Mouse (Mus musculus): ENCODE measurements around the gene Gm45837.

Gene Gm45837

GRCm38 (mm10) chr7:101499701-101500100 is 89.0 kb downstream of the Gm45837 start:
- DNase-seq (ENCODE audit: low read depth, low spot score), result no peak

GRCm38 (mm10) chr7:101501236-101501635 is 90.5 kb downstream of the Gm45837 start:
- peak; percentile 90 for DNase-seq (ENCODE audit: low read depth, low spot score)

DNA sequence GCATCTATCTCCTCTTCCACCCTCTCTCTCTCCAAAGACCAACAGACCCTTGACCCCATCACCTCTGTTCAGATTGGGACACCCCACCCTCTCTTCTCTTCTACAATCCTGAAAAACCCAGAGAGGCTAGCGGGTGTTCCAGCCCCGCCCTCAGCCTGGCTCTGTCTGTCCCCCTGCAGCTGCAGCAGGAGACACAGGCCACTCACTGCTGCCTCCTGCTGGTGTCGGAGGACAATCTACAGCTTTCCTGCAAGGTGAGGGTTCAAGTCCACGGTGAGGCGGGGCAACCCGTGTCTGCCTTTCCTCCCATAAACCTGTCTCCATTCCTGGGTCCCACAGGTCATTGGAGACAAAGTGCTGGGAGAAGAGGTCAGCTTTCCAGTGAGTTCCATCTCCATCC is 91.0 kb downstream of the Gm45837 start:
- peak; percentile 90 for DNase-seq (ENCODE audit: low read depth, low spot score)

GRCm38 (mm10) chr7:101503351-101503750 is 92.7 kb downstream of the Gm45837 start:
- peak; percentile 55 for DNase-seq (ENCODE audit: low read depth, low spot score)

DNA sequence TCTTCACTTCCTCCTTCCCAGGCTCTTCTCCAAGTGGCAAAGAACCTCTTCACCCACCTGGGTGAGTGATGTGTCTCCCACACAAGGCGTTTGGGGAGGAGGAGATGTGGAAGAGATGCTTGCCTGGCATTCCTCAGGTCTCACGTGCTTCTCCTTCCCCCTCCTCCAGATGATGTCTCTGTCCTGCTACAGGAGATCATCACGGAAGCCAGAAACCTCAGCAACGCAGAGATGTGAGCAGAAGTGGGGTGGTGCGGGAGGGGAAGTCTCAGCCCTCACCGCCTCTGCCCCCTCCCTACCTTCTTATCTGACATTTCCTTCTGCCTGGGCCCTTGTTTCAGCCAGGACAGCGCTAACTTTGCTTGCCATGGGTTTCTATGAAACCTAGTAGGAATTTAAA is 93.1 kb downstream of the Gm45837 start:
- DNase-seq (ENCODE audit: low read depth, low spot score), result no peak

DNA sequence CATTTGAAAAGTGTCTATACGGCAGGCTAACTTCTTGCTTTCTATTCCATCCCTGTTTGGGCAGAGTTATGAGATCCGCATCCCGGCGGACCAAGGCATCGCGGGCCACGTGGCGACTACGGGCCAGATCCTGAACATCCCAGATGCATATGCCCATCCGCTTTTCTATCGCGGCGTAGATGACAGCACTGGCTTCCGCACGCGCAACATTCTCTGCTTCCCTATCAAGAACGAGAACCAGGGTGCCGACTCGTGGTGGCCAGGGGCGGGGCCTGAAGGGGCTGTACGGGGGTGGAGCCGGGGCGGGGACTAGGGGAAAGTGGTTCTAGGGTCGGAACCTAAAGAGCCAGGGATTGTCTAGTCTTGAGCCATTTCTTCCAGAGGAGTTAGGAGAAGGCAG is 93.8 kb downstream of the Gm45837 start:
- DNase-seq (ENCODE audit: low read depth, low spot score), result peak; percentile 56

GRCm38 (mm10) chr7:101509212-101509611 is 98.5 kb downstream of the Gm45837 start:
- no peak for DNase-seq (ENCODE audit: low read depth, low spot score)

GRCm38 (mm10) chr7:101513655-101514054 is 103.0 kb downstream of the Gm45837 start:
- DNase-seq (ENCODE audit: low read depth, low spot score), result no peak

- DNase-seq (ENCODE audit: low read depth, low spot score), result no peak
Measured at GRCm38 (mm10) chr7:101514768-101515167, 104.1 kb downstream of the Gm45837 start.

- no peak for DNase-seq (ENCODE audit: low read depth, low spot score)
Measured at GRCm38 (mm10) chr7:101515295-101515694, 104.6 kb downstream of the Gm45837 start.

- DNase-seq (ENCODE audit: low read depth, low spot score), result peak; percentile 44
Measured at GRCm38 (mm10) chr7:101516460-101516859, 105.8 kb downstream of the Gm45837 start.

DNA sequence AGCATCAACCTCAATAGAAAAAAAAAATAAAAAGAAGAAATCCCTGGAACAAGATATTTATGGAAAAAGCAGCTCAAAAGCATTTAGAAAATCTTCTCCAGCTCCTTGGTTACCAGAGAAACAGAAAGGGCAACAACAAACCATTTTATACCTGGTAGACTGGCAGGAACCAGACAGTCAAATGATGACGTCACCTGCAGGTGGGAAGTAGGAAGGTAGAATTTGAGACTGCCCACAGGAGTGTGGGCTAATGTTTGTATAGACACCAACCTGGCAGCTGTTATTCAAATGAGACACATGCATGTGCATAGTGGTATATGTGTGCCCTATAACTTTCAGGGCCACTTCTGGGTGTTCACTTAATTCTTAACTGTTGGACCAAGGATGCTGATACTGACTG is 111.0 kb downstream of the Gm45837 start:
- DNase-seq (ENCODE audit: low read depth, low spot score), result no peak

DNA sequence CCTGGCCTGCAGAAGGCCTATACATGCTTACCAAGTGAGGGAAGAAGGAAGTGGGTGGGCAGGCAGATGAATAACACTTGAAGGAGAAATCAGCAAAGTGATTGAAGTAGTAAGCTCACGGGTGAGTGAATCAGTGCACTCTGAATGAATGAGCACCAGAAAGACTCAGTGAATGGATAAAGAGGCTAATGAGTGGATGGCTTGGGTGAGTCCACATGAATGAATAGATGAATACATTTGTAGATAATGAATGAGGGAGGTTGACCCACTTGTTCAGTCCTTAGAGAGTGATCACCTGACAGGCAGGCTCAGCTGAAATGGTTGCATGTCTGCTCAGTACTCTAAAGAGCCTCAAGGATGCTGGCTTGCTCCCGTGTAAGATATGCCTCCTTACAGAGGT is 112.5 kb downstream of the Gm45837 start:
- no peak for DNase-seq (ENCODE audit: low read depth, low spot score)

- DNase-seq (ENCODE audit: low read depth, low spot score), result no peak
Measured at GRCm38 (mm10) chr7:101526484-101526883, 115.8 kb downstream of the Gm45837 start.

- DNase-seq (ENCODE audit: low read depth, low spot score), result no peak
Measured at GRCm38 (mm10) chr7:101534428-101534827, 123.7 kb downstream of the Gm45837 start.

GRCm38 (mm10) chr7:101535102-101535501 is 124.4 kb downstream of the Gm45837 start:
- no peak for DNase-seq (ENCODE audit: low read depth, low spot score)

DNA sequence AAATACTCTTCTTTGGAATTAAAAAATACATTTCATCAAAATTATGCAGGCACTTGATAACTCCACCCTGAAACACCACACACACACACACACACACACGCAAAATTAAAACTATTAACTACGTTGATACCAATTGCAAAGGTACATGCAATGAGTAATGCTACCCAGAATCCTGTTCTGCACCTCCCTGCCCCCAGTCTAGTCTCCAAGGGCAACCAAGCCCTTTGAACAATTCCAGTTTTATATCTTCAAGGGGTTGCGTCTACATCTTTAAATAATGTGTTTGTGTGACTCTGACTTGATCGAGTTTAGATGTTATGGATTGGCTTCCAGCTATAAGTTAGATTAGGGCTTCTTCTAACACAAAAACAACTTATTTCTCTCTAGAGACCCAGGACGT is 124.8 kb downstream of the Gm45837 start:
- DNase-seq (ENCODE audit: low read depth, low spot score), result no peak

DNA sequence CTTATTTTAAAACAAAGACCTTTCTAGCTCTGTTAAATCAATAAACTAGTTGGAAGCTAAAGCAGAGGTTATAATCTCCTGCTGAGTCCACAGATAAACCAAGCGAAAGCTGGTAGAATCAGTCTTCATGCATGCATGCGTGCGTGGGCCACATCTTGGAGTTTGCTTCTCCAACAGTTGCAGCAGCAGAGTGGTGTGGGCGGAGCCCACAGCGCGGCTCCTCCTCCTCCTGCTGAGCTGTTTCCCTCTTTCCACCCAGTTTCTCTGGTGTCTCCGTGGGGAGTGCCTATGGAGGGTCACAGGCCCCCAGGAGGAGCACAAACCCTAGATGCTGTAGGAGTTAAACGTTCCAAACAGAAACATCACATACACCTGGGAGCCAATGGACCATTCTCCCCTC is 126.9 kb downstream of the Gm45837 start:
- DNase-seq (ENCODE audit: low read depth, low spot score), result peak; percentile 17

DNA sequence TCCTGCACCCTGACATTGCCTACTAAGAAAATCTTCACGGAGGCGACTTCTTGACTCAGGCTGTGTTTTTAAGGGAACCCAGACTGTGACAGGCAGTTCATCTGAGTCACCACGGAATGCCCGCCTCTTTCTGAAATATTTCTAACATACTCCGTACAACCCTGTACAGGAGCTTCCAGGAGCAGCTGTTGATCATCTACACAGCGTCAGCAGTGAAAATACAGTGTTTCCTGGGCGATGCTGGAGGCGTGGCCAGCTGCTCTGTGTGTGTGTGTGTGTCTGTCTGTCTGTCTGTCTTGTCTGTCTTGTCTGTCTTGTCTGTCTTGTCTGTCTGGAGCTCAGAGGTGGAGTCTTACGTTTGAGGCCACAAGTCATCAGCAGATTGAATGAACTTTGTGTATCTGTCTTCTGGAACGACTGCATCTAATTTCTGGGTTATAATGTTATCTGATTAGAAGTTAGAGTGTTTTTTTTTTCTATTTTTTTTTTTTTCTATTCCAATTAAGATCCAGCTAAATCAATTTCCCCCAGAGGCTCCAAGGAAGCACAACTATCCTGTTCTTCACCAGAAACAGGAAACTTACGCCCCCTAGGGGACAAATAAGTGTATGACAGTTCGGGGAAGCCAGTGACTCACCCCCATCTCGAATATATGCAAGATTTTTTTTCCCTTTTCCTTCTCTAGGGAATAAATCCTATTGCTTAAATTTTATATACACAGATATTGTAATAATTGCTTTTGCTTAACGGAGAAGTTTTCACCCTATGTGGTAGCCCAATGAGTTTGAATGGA is 127.7 kb downstream of the Gm45837 start:
- peak; percentile 49 for DNase-seq (ENCODE audit: low read depth, low spot score)

GRCm38 (mm10) chr7:101539774-101540173 is 129.1 kb downstream of the Gm45837 start:
- DNase-seq (ENCODE audit: low read depth, low spot score), result peak; percentile 21

- DNase-seq (ENCODE audit: low read depth, low spot score), result no peak
Measured at GRCm38 (mm10) chr7:101540684-101541083, 130.0 kb downstream of the Gm45837 start.

DNA sequence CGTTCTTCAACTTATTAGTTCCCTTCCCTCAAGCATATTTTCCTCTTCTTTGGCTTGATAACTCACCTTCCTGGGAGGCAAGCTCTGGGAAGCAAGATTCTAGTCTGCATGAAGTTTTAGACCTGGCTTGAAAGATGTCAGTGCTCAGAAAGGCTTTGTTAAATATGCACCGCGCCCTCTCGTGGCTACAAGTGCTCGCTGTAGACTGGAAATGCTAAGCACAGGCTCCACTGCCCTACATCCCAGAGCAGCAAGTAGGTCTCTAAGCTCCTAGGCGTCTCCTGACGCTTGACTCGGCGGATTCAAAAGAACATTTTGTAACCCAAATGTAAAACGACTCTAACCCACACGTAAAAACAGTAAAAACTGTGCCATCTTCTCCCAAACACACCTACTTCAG is 130.4 kb downstream of the Gm45837 start:
- peak; percentile 85 for DNase-seq (ENCODE audit: low read depth, low spot score)

GRCm38 (mm10) chr7:101541734-101542133 is 131.0 kb downstream of the Gm45837 start:
- DNase-seq (ENCODE audit: low read depth, low spot score), result no peak

- DNase-seq (ENCODE audit: low read depth, low spot score), result no peak
Measured at GRCm38 (mm10) chr7:101547651-101548050, 137.0 kb downstream of the Gm45837 start.

Data from ZHBTc4 (cell line).